Mouse (Mus musculus): Measurements from ENCODE around the gene Magi1. TPM values are rescaled to one million over a fixed set of nuclear protein-coding genes. Genes with fewer than 3 reads are reported as not detected.

Gene Magi1
- total and polyA plus RNA-seq, 3 experiments = not detected

DNA sequence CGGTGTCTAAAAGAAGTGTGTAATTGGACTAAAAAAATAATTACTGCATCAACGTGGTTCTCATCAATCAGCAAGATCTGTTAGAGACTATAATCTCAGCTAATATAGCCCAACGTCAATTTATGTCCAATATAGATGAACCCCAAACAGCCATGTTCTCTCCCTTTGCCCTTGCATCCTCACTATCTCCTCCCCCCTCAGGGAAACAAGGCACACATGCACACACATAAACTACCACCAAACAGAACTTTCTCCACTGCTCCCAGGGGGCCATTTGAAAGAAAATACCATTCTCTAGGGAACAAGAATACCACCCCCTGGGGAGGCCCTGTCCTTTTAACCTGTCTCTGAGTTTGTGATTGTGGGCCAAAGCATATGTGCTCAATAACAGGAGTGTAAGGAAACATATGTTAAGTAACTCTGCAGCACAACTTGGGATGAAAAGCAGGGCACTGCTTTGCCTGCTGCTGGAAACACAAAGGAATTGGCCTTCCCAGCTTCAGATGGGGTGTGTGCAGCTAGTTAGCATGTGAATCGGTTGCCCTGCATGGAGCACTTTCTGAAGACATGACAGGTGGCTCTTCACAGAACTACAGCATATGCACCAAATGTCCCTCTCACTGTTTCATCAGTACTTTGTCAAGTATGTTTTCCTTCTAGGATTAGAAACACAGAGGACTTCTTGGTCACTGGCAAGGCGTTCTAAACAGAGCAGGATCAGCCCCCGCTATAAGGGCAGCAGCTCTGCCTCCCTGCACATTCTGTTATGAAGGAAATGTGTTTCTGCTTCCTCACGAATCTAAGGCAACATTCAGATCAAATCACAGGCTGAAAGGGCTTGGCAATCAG lies 434.6 kb downstream of the Magi1 start:
- H3K9me3 ChIP-seq (replicated peaks; ENCODE audit: insufficient read depth, low read length) = no peaks in the 10 kb centered on the region
- H3K27ac ChIP-seq (ENCODE audit: control insufficient read depth, low read depth, low read length) = no peak overlapping the region
- no peaks in the 10 kb centered on the region for H3K27me3 ChIP-seq (ENCODE audit: control insufficient read depth in 1 of 2, insufficient read depth in 2 of 2, low read length in 2 of 2)
- H3K9ac ChIP-seq (ENCODE audit: control insufficient read depth, low read depth, low read length, poor library complexity, severe bottlenecking) = no peak overlapping the region
- no peak overlapping the region for H3K4me3 ChIP-seq (ENCODE audit: control insufficient read depth in 1 of 2, insufficient read depth in 1 of 2, low read depth in 2 of 2, low read length in 2 of 2)
- no peaks in the 10 kb centered on the region for H3K79me2 ChIP-seq (ENCODE audit: control insufficient read depth, insufficient read depth, low read length, poor library complexity)
- H3K4me1 ChIP-seq (ENCODE audit: control insufficient read depth in 1 of 2, insufficient read depth in 2 of 2, low read length in 2 of 2) = no peaks in the 10 kb centered on the region
- DNase-seq (ENCODE audit: low read depth, low spot score) = no peak
- no peak for TF ChIP-seq MAFK (IDR thresholded peaks at IDR 0.05; ENCODE audit: borderline replicate concordance, low read depth, low read length)
- no peak for TF ChIP-seq ZMIZ1 (IDR thresholded peaks at IDR 0.05; ENCODE audit: low read depth, low read length)
- no peak for TF ChIP-seq RCOR1 (IDR thresholded peaks at IDR 0.05; ENCODE audit: low read depth, low read length)
- TF ChIP-seq CHD2 (IDR thresholded peaks at IDR 0.05; ENCODE audit: low read length) = no peak
- no peak for TF ChIP-seq MXI1 (IDR thresholded peaks at IDR 0.05; ENCODE audit: low read depth, low read length)
- TF ChIP-seq CHD1 (IDR thresholded peaks at IDR 0.05; ENCODE audit: low read depth, low read length) = no peak
- TF ChIP-seq USF2 (IDR thresholded peaks at IDR 0.05; ENCODE audit: borderline replicate concordance in 1 of 2, insufficient read depth in 1 of 2, low read depth in 1 of 2, low read length in 2 of 2) = no peak
- no peak for TF ChIP-seq MAZ (IDR thresholded peaks at IDR 0.05; ENCODE audit: low read depth, low read length)
- TF ChIP-seq BHLHE40 (IDR thresholded peaks at IDR 0.05; ENCODE audit: borderline replicate concordance, low read depth, low read length) = no peak
- TF ChIP-seq TCF12 (IDR thresholded peaks at IDR 0.05; ENCODE audit: low read depth, low read length) = no peak
- TF ChIP-seq NELFE (IDR thresholded peaks at IDR 0.05; ENCODE audit: low read depth, low read length) = no peak
- no peak for TF ChIP-seq E2F4 (IDR thresholded peaks at IDR 0.05; ENCODE audit: borderline replicate concordance, low read depth, low read length)
- no peak for TF ChIP-seq USF1 (IDR thresholded peaks at IDR 0.05; ENCODE audit: low read depth, low read length)
- TF ChIP-seq NRF1 (IDR thresholded peaks at IDR 0.05; ENCODE audit: insufficient read depth, low read depth, low read length, poor library complexity, severe bottlenecking) = no peak
- no peaks in the 10 kb centered on the region for H3K36me3 ChIP-seq (ENCODE audit: control insufficient read depth in 1 of 2, insufficient read depth in 2 of 2, low read length in 2 of 2)

DNA sequence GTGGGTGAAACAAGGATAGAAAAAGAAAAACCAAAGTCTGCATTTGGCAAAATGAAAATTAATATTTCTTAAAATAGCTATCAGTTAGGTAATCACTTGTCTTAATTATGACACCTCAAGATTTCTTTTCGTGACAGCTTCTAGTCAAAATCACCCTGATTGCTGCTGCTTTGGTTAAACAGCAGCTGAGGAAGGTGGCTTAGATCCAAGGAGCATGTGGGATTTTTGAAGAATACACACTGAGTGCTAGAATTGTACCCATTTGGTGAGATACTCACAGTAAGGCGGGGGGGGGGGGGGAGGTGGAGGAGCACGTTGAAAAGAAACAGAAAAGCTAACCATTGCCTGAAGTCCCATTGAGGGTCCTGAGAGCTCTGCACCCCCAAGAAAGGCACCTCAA lies 438.2 kb downstream of the Magi1 start:
- no peaks in the 10 kb centered on the region for H3K36me3 ChIP-seq (ENCODE audit: control insufficient read depth in 1 of 2, insufficient read depth in 2 of 2, low read length in 2 of 2)
- H3K27me3 ChIP-seq (ENCODE audit: control insufficient read depth in 1 of 2, insufficient read depth in 2 of 2, low read length in 2 of 2) = no peaks in the 10 kb centered on the region
- no peaks in the 10 kb centered on the region for H3K4me1 ChIP-seq (ENCODE audit: control insufficient read depth in 1 of 2, insufficient read depth in 2 of 2, low read length in 2 of 2)
- TF ChIP-seq ETS1 (IDR thresholded peaks at IDR 0.05; ENCODE audit: low read depth, low read length) = no peak
- no peak for TF ChIP-seq JUND (IDR thresholded peaks at IDR 0.05; ENCODE audit: low read depth, low read length)
- TF ChIP-seq MAFK (IDR thresholded peaks at IDR 0.05; ENCODE audit: borderline replicate concordance, low read depth, low read length) = no peak
- no peak for TF ChIP-seq TAL1 (IDR thresholded peaks at IDR 0.05; ENCODE audit: low read length)
- H3K79me2 ChIP-seq (ENCODE audit: control insufficient read depth, insufficient read depth, low read length, poor library complexity) = no peaks in the 10 kb centered on the region
- no peak overlapping the region for H3K27ac ChIP-seq (ENCODE audit: control insufficient read depth, low read depth, low read length)
- H3K9me3 ChIP-seq (replicated peaks; ENCODE audit: insufficient read depth, low read length) = no peaks in the 10 kb centered on the region
- H3K4me3 ChIP-seq (ENCODE audit: control insufficient read depth in 1 of 2, insufficient read depth in 1 of 2, low read depth in 2 of 2, low read length in 2 of 2) = no peak overlapping the region
- no peak overlapping the region for H3K9ac ChIP-seq (ENCODE audit: control insufficient read depth, low read depth, low read length, poor library complexity, severe bottlenecking)
- no peak for DNase-seq (ENCODE audit: low read depth, low spot score)

Data from MEL (cell line).